Mouse (Mus musculus) gastrocnemius, adult 2 months (tissue): ENCODE results near the gene Ngp. TPM values are rescaled to one million over a fixed set of nuclear protein-coding genes. Genes with fewer than 3 reads are reported as not detected.

Source experiments
- DNase-seq: peaks from one replicate; pipeline ENCODE4 v3.0.0; 2022
- H3K27ac ChIP-seq: fragments of 200-600 bp; 2 replicates; pipeline ENCODE4 v1.8.1; 2022; ENCODE audit warnings: mild to moderate bottlenecking
- H3K4me3 ChIP-seq: fragments of 200-600 bp; 2 replicates; pipeline ENCODE4 v1.8.1; 2022; ENCODE audit warnings: mild to moderate bottlenecking, moderate library complexity
- CTCF ChIP-seq: fragments of 200-600 bp; IDR thresholded peaks from 2 replicates; pipeline ENCODE4 v1.8.1; 2022; ENCODE audit warnings: antibody characterized with exemption, mild to moderate bottlenecking, moderate library complexity
- intact Hi-C: fragments of 180-260 bp; cut with DNase I; formaldehyde crosslinking; loops from one replicate; pipeline ENCODE4 v1.15.1; 2025
- total RNA-seq, 2 experiments: library from RNA; stranded (reverse); gene quantifications; 2 replicates each; pipeline ENCODE4 v1.2.3; 2021

Gene Ngp
- total RNA-seq, 2 experiments from 2014 or later: not detected

DNA sequence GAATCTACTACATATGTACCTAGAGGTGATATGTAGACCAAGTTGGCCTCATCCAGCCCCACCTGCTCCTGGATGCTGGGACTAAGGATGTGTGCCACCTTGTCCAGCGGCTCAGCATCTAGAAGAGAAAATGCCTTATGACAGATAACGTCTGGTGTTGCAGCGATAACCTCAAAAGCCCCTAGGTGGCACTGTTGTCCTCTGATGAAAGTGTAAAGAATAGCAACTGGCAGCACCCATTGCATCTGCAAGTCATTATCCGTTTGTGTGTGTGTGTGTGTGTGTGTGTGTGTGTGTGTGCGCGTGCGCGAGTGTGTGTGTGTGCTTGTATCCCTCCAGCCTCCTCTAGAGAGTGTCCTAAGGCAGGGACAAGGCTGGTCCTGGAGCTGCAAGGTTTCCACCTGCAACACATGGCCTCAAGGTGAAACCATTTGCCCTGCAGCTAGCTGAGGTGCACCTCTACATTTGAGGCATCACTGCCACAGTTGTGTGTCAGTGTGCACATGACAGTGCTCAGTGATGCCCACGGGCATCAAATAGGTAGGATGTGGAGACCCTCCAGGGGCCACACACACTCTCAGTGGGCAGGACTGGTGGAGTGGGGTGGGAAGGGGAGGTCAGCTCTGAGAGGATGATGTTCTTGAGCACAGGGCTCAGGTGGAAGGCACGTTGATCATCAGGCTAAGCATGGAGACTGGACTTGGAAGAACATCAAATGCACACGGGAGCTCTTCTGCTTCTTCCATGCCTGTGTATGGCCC lies 29.5 kb downstream of the Ngp start:
- intact Hi-C loops: loop anchor here (2.0 kb wide), 3 partner anchors 182 to 332 kb away; no protein-coding TSS in a partner anchor
- Histone ChIP-seq H3K27ac (no peak overlapping the region), H3K4me3 (no peak overlapping the region)
- peak; percentile 76 for TF ChIP-seq CTCF
- peak; percentile 78 for DNase-seq

DNA sequence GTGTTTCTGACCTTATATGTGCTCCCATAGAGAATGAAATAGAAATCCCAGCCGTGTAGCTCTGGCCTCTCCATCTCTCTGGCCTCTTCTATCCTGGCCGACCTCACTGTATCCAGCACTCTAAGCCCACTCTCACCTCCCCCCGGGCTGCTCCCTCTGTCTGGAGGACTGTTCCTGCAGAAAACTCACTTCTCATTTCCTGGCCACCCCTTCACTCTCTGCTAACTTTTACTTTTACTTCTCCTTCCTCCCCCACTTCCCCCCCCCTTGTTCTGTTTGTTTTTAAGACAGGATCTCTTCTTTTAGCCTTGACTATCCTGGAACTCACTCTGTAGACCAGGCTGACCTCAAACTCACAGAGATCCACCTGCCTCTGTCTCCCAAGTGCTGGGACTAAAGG lies 33.0 kb downstream of the Ngp start:
- Histone ChIP-seq H3K4me3 (no peak overlapping the region), H3K27ac (no peak overlapping the region)
- intact Hi-C loops: no loop called here
- TF ChIP-seq CTCF: no peak
- DNase-seq: no peak

DNA sequence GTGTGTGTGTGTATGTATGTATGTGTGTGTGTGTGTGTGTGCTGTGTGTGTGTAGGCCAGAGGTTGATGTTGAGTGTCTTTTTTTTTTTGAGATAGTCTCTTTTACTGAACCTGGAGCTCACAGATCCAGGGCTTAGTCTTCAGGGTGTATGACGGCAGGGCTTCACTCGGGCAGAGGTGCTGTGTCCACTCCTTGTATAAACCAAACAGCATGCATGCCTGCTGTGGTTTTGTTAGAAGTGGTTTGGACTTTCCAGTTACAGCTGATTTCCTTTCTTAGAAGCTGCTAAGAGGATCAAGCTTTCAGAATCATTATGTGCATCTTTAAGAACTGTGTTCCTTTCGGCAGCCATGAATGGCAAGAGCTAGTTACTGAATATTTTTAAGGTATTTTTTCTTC lies 38.4 kb downstream of the Ngp start:
- no peak for DNase-seq
- TF ChIP-seq CTCF: no peak
- intact Hi-C loops: no loop called here
- no peak overlapping the region for H3K27ac ChIP-seq
- no peak overlapping the region for H3K4me3 ChIP-seq

DNA sequence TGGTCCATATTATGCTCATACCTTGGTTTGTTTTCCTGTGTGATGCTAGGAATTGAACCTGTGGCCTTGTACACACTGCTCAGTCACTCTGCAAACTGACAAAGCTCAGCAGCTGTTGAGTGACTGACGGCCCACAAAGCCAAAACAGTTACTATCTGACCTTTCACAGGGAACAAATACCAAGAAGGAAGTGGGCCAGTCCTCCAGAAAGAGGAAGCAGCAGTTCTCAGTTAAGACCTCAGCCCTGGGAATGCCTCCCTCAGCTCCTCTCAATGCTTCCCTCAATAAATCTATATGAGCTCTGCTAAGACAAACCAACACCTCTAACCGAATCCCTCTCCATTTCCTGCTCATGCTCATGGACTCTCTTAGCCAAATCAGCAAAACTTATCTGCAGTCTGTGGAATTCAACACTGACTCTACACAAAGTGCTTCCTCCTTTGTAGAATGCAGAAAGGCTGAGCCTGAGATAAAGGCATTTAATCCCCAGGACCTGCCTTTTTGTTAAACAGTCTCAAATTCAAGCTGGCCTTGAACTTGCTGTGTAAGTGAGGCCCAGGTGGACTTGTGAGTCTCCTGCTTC lies 39.7 kb downstream of the Ngp start:
- TF ChIP-seq CTCF: no peak
- no peak for DNase-seq
- Histone ChIP-seq H3K27ac (peak overlapping the region; percentile 40; the same call in 1 of the 2 replicates), H3K4me3 (no peak overlapping the region)
- intact Hi-C loops: no loop called here

DNA sequence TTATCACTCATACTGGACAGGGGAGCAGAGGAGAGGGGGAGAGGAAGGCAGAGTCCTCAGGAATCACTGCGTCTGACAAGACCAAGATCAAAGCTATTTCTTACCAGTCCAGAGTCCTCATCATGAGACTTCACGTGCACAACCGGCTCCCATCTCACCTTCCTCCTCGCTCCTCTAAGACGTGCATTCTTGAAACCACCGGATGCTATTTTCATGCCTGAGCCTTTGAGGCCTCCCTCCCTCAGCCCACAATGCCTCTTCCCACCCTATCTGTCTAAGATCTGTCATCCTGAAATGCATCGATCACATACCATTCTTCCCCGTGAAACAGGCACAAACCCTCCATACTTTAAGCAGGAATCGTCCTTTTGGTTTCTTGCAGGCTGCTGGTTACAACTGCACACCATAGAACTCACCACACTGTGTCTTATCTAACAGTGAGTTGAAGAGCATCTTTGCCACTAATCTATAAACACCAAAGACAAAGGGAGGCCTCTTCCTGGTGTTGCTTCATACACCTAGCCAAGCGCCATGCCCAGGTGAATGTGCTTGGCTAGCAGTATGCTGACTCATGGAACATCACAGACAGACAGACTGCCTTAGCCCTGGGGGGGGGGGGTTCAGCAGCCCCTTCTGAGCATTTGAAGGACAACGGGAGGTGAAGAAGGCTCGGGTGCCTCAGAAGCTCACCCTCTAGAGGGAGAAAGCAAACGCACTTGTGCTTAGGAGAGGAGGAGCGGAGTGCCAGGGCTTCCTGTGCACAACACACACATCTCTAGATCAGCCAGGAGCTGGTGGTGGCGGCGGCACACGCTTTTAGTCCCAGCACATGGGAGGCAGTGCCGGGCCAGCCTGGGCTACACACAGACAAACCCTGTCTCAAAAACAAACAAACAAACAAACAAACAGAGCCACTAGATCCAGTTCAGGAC lies 41.6 kb downstream of the Ngp start:
- TF ChIP-seq CTCF: no peak
- intact Hi-C loops: no loop called here
- no peak for DNase-seq
- no peak overlapping the region for H3K27ac ChIP-seq
- no peak overlapping the region for H3K4me3 ChIP-seq

DNA sequence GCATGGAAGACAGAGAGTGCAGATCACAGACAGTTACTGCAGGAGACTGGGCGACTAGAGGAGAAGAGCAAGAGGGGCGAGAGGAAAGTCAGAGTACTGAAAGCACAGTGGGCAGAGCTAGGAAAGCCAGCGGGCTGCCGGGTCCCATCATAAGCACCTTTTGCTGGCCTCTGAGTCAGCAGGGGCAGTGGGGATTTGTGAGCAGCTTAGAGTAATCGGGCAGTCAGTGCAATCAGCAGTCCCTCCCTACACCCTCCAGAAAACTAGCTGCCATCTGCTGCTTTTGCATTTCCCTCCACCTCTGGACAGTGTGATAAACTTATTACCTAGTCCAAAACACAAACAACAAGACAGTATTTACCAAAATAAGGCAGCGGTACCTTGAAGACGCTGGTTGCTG lies 42.8 kb downstream of the Ngp start:
- H3K4me3 ChIP-seq: no peak overlapping the region
- intact Hi-C loops: no loop called here
- H3K27ac ChIP-seq: no peak overlapping the region
- TF ChIP-seq CTCF: no peak
- DNase-seq: no peak

DNA sequence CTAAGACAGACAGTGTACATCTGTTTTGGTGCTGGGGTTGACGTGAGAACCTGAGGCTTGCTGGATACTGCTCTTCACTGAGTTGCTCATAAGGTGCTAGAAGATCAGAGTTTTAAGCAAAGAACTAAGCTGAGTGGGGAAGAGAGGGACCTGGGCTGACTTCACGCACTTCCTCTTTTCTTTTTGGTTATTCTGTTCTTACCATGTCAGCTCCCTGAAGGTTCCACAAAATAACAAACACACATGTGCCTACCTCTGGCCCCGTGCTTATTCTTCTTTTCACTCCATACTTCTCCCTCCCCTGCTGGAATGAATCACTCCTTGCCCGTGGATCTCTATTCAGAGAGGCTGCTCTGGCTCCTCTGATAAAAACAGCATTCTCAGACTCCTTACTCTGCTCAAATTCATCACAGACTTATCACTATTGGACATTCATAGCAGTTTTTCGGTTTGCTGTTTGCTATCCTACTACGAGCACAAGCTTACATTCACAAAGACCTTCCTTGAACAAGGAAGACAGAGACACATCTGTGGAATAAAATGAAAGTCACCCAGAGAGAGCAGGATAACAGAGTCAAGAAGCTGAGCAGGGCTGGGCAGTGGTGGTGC lies 44.5 kb downstream of the Ngp start:
- Histone ChIP-seq H3K27ac (no peak overlapping the region), H3K4me3 (no peak overlapping the region)
- intact Hi-C loops: no loop called here
- no peak for DNase-seq
- no peak for TF ChIP-seq CTCF

DNA sequence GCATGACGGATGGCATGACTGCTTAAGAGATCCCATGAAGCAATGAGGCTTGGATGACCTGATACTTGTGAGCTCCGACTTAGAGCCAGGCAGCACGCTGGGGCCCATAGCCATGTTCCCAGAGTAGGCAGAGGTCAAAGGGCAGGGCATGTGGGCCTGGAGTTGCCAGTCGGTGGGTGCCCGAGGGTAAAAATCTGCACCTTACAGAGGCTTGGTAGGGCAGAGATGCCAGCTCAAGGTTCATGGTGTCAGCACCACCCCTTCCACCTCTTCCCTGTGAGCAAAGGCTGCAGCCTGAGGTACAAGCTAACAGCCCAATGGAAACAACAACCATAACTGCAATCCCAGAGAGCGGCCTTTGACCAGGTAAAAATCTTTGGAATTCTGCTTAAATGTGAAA lies 45.8 kb downstream of the Ngp start:
- intact Hi-C loops: no loop called here
- H3K4me3 ChIP-seq: no peak overlapping the region
- DNase-seq: no peak
- no peak for TF ChIP-seq CTCF
- no peak overlapping the region for H3K27ac ChIP-seq

DNA sequence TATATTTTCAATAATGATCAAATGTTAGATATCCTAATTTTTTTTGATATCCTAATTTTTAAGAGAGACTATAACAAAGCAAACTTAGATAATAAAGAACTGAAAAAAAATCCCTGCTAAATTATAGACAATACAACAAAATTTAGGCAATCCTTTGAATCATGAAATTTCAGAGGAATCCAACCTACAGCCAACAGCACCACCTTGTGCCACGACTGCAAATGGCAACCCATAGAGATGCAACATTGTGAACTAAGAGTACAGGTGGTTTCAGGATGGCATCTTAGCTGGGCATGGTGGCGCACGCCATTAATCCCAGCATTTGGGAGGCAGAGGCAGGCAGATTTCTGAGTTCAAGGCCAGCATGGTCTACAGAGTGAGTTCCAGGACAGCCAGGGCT lies 46.6 kb downstream of the Ngp start:
- Histone ChIP-seq H3K4me3 (no peak overlapping the region), H3K27ac (no peak overlapping the region)
- intact Hi-C loops: no loop called here
- peak; percentile 43 for TF ChIP-seq CTCF
- DNase-seq: no peak

Other genes with a start within 250 kb of the Ngp start
- gene Cspg5, start 176.0 kb upstream of the Ngp start, total RNA-seq: under 1 TPM in 1 of 2 experiments, not detected in 1; 0.25 TPM
- gene Elp6, start 114.6 kb upstream of the Ngp start, total RNA-seq: 1 to 10 TPM; 2.6 to 3.3 TPM
- gene Scap, start 86.5 kb upstream of the Ngp start, total RNA-seq: 10 to 100 TPM; 16.6 to 17.0 TPM
- gene Ptpn23, start 11.5 kb upstream of the Ngp start, total RNA-seq: 10 to 100 TPM in 1 of 2 experiments, 1 to 10 TPM in 1; 8.5 to 10.0 TPM
- 1 to 10 TPM; 7.2 to 8.6 TPM for gene Klhl18, start 56.9 kb downstream of the Ngp start, total RNA-seq
- under 1 TPM in 1 of 2 experiments, not detected in 1; 0.08 TPM for gene Kif9, start 57.2 kb downstream of the Ngp start, total RNA-seq
- gene Setd2, start 112.8 kb downstream of the Ngp start, total RNA-seq: 10 to 100 TPM; 32.9 to 35.4 TPM
- 1 to 10 TPM in 1 of 2 experiments, under 1 TPM in 1; 0.64 to 1.2 TPM for gene Nradd, start 204.7 kb downstream of the Ngp start, total RNA-seq
- gene Nbeal2, start 234.4 kb downstream of the Ngp start, total RNA-seq: 1 to 10 TPM; 4.7 to 5.0 TPM
- 10 to 100 TPM; 43.4 to 51.7 TPM for gene Ccdc12, start 236.8 kb downstream of the Ngp start, total RNA-seq